Mouse (Mus musculus): ENCODE data around the gene Myo6. TPM values are rescaled to one million over a fixed set of nuclear protein-coding genes. Genes with fewer than 3 reads are reported as not detected.

The Myo6 gene
- polyA plus RNA-seq, 1 experiment from 2014 or later, result 72.7 TPM

GRCm38 (mm10) chr9:80194446-80194845 is 29.6 kb downstream of the Myo6 start:
- Histone ChIP-seq H3K36me3 (ENCODE audit: control insufficient read depth, insufficient read depth, low read length) (no peaks in the 10 kb centered on the region), H3K27me3 (replicated peaks; ENCODE audit: control insufficient read depth, insufficient read depth, low read length) (no peaks in the 10 kb centered on the region), H3K9ac (ENCODE audit: low read depth, low read length) (no peak overlapping the region), H3K9me3 (ENCODE audit: control insufficient read depth, low read length) (no peaks in the 10 kb centered on the region), H3K4me3 (ENCODE audit: low read length) (no peak overlapping the region), H3K4me1 (ENCODE audit: control insufficient read depth, insufficient read depth, low read length) (peaks cover 22% of the 10 kb centered on the region; the same call in 1 of the 2 replicates), H3K4me2 (ENCODE audit: low read depth, low read length) (no peak overlapping the region), H3K27ac (ENCODE audit: low read length) (no peak overlapping the region)
- WGBS, result 70% methylated on average over 6 of the region's 6 CpGs
- ATAC-seq, result no peak

- Histone ChIP-seq H3K9me3 (ENCODE audit: control insufficient read depth, low read length) (no peaks in the 10 kb centered on the region), H3K9ac (ENCODE audit: low read depth, low read length) (no peak overlapping the region), H3K36me3 (ENCODE audit: control insufficient read depth, insufficient read depth, low read length) (no peaks in the 10 kb centered on the region), H3K4me2 (ENCODE audit: low read depth, low read length) (no peak overlapping the region), H3K4me1 (ENCODE audit: control insufficient read depth, insufficient read depth, low read length) (peaks cover 22% of the 10 kb centered on the region; the same call in 1 of the 2 replicates), H3K27ac (ENCODE audit: low read length) (no peak overlapping the region), H3K27me3 (replicated peaks; ENCODE audit: control insufficient read depth, insufficient read depth, low read length) (no peaks in the 10 kb centered on the region), H3K4me3 (ENCODE audit: low read length) (no peak overlapping the region)
- 53% methylated on average over 3 of the region's 3 CpGs for WGBS
- ATAC-seq, result no peak
These were observed 31.3 kb downstream of the Myo6 start for GRCm38 (mm10) chr9:80196161-80196560.

- Histone ChIP-seq H3K27me3 (replicated peaks; ENCODE audit: control insufficient read depth, insufficient read depth, low read length) (no peaks in the 10 kb centered on the region), H3K9me3 (ENCODE audit: control insufficient read depth, low read length) (no peaks in the 10 kb centered on the region), H3K27ac (ENCODE audit: low read length) (no peak overlapping the region), H3K36me3 (ENCODE audit: control insufficient read depth, insufficient read depth, low read length) (no peaks in the 10 kb centered on the region), H3K9ac (ENCODE audit: low read depth, low read length) (no peak overlapping the region), H3K4me2 (ENCODE audit: low read depth, low read length) (no peak overlapping the region), H3K4me1 (ENCODE audit: control insufficient read depth, insufficient read depth, low read length) (peaks cover 14% of the 10 kb centered on the region; the same call in 1 of the 2 replicates), H3K4me3 (ENCODE audit: low read length) (no peak overlapping the region)
- ATAC-seq, result no peak
- WGBS, result 81% methylated on average over 6 of the region's 6 CpGs
These were observed 32.4 kb downstream of the Myo6 start for GRCm38 (mm10) chr9:80197233-80197632.

GRCm38 (mm10) chr9:80200855-80201254 is 36.0 kb downstream of the Myo6 start:
- ATAC-seq, result no peak
- no peak overlapping the region for H3K4me2 ChIP-seq (ENCODE audit: low read depth, low read length)
- H3K27me3 ChIP-seq (replicated peaks; ENCODE audit: control insufficient read depth, insufficient read depth, low read length), result no peaks in the 10 kb centered on the region
- H3K4me1 ChIP-seq (ENCODE audit: control insufficient read depth, insufficient read depth, low read length), result peaks cover 11% of the 10 kb centered on the region; the same call in 1 of the 2 replicates
- no peak overlapping the region for H3K4me3 ChIP-seq (ENCODE audit: low read length)
- no peak overlapping the region for H3K9ac ChIP-seq (ENCODE audit: low read depth, low read length)
- H3K27ac ChIP-seq (ENCODE audit: low read length), result no peak overlapping the region
- no peaks in the 10 kb centered on the region for H3K36me3 ChIP-seq (ENCODE audit: control insufficient read depth, insufficient read depth, low read length)
- 60% methylated on average over 6 of the region's 6 CpGs for whole genome bisulfite sequencing
- no peaks in the 10 kb centered on the region for H3K9me3 ChIP-seq (ENCODE audit: control insufficient read depth, low read length)

- Histone ChIP-seq H3K36me3 (ENCODE audit: control insufficient read depth, insufficient read depth, low read length) (peaks cover 3% of the 10 kb centered on the region; the same call in 1 of the 2 replicates), H3K4me3 (ENCODE audit: low read length) (no peak overlapping the region), H3K4me2 (ENCODE audit: low read depth, low read length) (no peak overlapping the region), H3K4me1 (ENCODE audit: control insufficient read depth, insufficient read depth, low read length) (0 out of 2 replicates have a peak, but pooled peaks cover 8% of the 10 kb centered on the region), H3K27ac (ENCODE audit: low read length) (no peak overlapping the region), H3K9me3 (ENCODE audit: control insufficient read depth, low read length) (no peaks in the 10 kb centered on the region), H3K27me3 (replicated peaks; ENCODE audit: control insufficient read depth, insufficient read depth, low read length) (no peaks in the 10 kb centered on the region), H3K9ac (ENCODE audit: low read depth, low read length) (no peak overlapping the region)
- ATAC-seq, result peak; percentile 36; the same call in 1 of the 2 replicates
- 81% methylated on average over 14 of the region's 14 CpGs for WGBS
These were observed 37.7 kb downstream of the Myo6 start for GRCm38 (mm10) chr9:80202374-80203060.

GRCm38 (mm10) chr9:80208681-80209080 is 43.9 kb downstream of the Myo6 start:
- Histone ChIP-seq H3K36me3 (ENCODE audit: control insufficient read depth, insufficient read depth, low read length) (peaks cover 3% of the 10 kb centered on the region; the same call in 1 of the 2 replicates), H3K27me3 (replicated peaks; ENCODE audit: control insufficient read depth, insufficient read depth, low read length) (no peaks in the 10 kb centered on the region), H3K27ac (ENCODE audit: low read length) (no peak overlapping the region), H3K4me1 (ENCODE audit: control insufficient read depth, insufficient read depth, low read length) (peaks cover 7% of the 10 kb centered on the region; the same call in 1 of the 2 replicates), H3K9me3 (ENCODE audit: control insufficient read depth, low read length) (no peaks in the 10 kb centered on the region), H3K9ac (ENCODE audit: low read depth, low read length) (no peak overlapping the region), H3K4me2 (ENCODE audit: low read depth, low read length) (no peak overlapping the region), H3K4me3 (ENCODE audit: low read length) (no peak overlapping the region)
- no peak for ATAC-seq
- WGBS, result 81% methylated on average over 2 of the region's 2 CpGs

GRCm38 (mm10) chr9:80209459-80209858 is 44.6 kb downstream of the Myo6 start:
- Histone ChIP-seq H3K27me3 (replicated peaks; ENCODE audit: control insufficient read depth, insufficient read depth, low read length) (no peaks in the 10 kb centered on the region), H3K27ac (ENCODE audit: low read length) (no peak overlapping the region), H3K9me3 (ENCODE audit: control insufficient read depth, low read length) (no peaks in the 10 kb centered on the region), H3K36me3 (ENCODE audit: control insufficient read depth, insufficient read depth, low read length) (peaks cover 3% of the 10 kb centered on the region; the same call in 1 of the 2 replicates), H3K4me1 (ENCODE audit: control insufficient read depth, insufficient read depth, low read length) (peaks cover 7% of the 10 kb centered on the region; the same call in 1 of the 2 replicates), H3K9ac (ENCODE audit: low read depth, low read length) (no peak overlapping the region), H3K4me2 (ENCODE audit: low read depth, low read length) (no peak overlapping the region), H3K4me3 (ENCODE audit: low read length) (no peak overlapping the region)
- 0 out of 2 replicates have a peak, but pooled peaks have one; percentile 4 for ATAC-seq
- WGBS, result 63% methylated on average over 10 of the region's 10 CpGs

- Histone ChIP-seq H3K4me3 (ENCODE audit: low read length) (no peak overlapping the region), H3K4me2 (ENCODE audit: low read depth, low read length) (no peak overlapping the region), H3K9ac (ENCODE audit: low read depth, low read length) (no peak overlapping the region), H3K9me3 (ENCODE audit: control insufficient read depth, low read length) (no peaks in the 10 kb centered on the region), H3K36me3 (ENCODE audit: control insufficient read depth, insufficient read depth, low read length) (peaks cover 3% of the 10 kb centered on the region; the same call in 1 of the 2 replicates), H3K27ac (ENCODE audit: low read length) (no peak overlapping the region), H3K27me3 (replicated peaks; ENCODE audit: control insufficient read depth, insufficient read depth, low read length) (no peaks in the 10 kb centered on the region), H3K4me1 (ENCODE audit: control insufficient read depth, insufficient read depth, low read length) (peaks cover 7% of the 10 kb centered on the region; the same call in 1 of the 2 replicates)
- WGBS, result 63% methylated on average over 12 of the region's 12 CpGs
- ATAC-seq, result peak; percentile 86
These were observed 45.3 kb downstream of the Myo6 start for GRCm38 (mm10) chr9:80210096-80210495.

- peaks cover 4% of the 10 kb centered on the region; the same call in 1 of the 2 replicates for H3K4me1 ChIP-seq (ENCODE audit: control insufficient read depth, insufficient read depth, low read length)
- no peak overlapping the region for H3K27ac ChIP-seq (ENCODE audit: low read length)
- WGBS, result 86% methylated on average over 2 of the region's 2 CpGs
These were observed 48.6 kb downstream of the Myo6 start for GRCm38 (mm10) chr9:80213428-80213827.

More at GRCm38 (mm10) chr9:80213428-80213827, 48.6 kb downstream of the Myo6 start:
- H3K4me2 ChIP-seq (ENCODE audit: low read depth, low read length), result no peak overlapping the region
- H3K9me3 ChIP-seq (ENCODE audit: control insufficient read depth, low read length), result no peaks in the 10 kb centered on the region
- no peak overlapping the region for H3K4me3 ChIP-seq (ENCODE audit: low read length)
- no peaks in the 10 kb centered on the region for H3K36me3 ChIP-seq (ENCODE audit: control insufficient read depth, insufficient read depth, low read length)
- no peak for ATAC-seq
- H3K27me3 ChIP-seq (replicated peaks; ENCODE audit: control insufficient read depth, insufficient read depth, low read length), result no peaks in the 10 kb centered on the region
- H3K9ac ChIP-seq (ENCODE audit: low read depth, low read length), result no peak overlapping the region

All from intestine, embryonic 16.5 days (tissue).